Mouse (Mus musculus) brain, embryonic 14.5 days (tissue): ENCODE data around the gene Rtn4r.

ENCODE experiments used
- CTCF ChIP-seq: fragments of 200-500 bp; IDR thresholded peaks from 2 replicates; pipeline ENCODE4 v1.5.1; 2012; ENCODE audit warnings: inconsistent platforms, mild to moderate bottlenecking, moderate library complexity, borderline replicate concordance; ENCODE audit not compliant: insufficient read depth, insufficient read length; ENCODE audit errors: extremely low read depth
- POLR2A ChIP-seq: fragments of 200-500 bp; IDR thresholded peaks from 2 replicates; pipeline ENCODE4 v1.6.1; 2012; ENCODE audit warnings: mild to moderate bottlenecking, inconsistent platforms, borderline replicate concordance; ENCODE audit not compliant: poor library complexity, insufficient read depth, insufficient read length, severe bottlenecking; ENCODE audit errors: extremely low read depth

DNA sequence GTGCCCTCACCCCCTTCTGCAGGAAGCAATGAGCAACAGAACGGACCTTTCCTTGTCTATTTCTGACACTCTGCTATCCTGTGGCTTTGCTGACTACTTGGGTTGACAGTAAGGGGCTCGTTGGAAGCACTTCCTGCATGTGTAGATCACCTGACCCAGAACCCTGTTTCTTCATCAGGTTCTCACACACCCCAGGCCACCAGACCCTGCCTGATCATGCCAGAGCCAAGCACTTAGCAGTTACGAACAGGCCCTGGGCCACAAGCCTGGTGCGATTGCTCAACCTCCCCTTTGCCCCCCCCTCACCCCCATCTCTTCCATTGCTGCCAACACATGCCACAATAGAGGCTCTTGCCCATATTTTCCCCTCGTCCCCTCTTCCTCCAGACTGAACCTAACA lies 41.7 kb downstream of the Rtn4r start:
- no peak for TF ChIP-seq POLR2A
- TF ChIP-seq CTCF, result no peak
